Mouse (Mus musculus) left cerebral cortex, postnatal 4 days (tissue): Measurements from ENCODE around the gene Ugt1a2. TPM values are rescaled to one million over a fixed set of nuclear protein-coding genes. Genes with fewer than 3 reads are reported as not detected.
"Not testable (repeated sequence)": the region's sequence is repeated elsewhere in the genome, so short reads cannot be mapped to it uniquely, and the experiment has no call there.

Experiments used
- DNase-seq: peaks from one replicate; pipeline ENCODE4 v3.0.0-alpha.2; 2022
- intact Hi-C: fragments of 180-260 bp; cut with DNase I; formaldehyde crosslinking; loops from one replicate; pipeline ENCODE4 v1.15.1; 2025
- total RNA-seq, 2 experiments: library from RNA; stranded (reverse); gene quantifications; 2 replicates each; pipeline ENCODE4 v1.2.3; 2021

Gene Ugt1a2
- under 1 TPM in 1 of 2 experiments, not detected in 1; 0.38 TPM for total RNA-seq

GRCm38 (mm10) chr1:88200456-88200855 lies at the start of gene Ugt1a2:
Gene Ugt1a2 (plus strand): TSS chr1:88200601.
- intact Hi-C loops: no loop called here
- no peak for DNase-seq

- intact Hi-C loops: loop anchor here (10.0 kb wide), 1 partner anchor 126 kb away; no protein-coding TSS in a partner anchor
- no peak for DNase-seq
These were observed 42.0 kb upstream of the Ugt1a2 start for GRCm38 (mm10) chr1:88158430-88158829.

GRCm38 (mm10) chr1:88165711-88166110 lies 34.7 kb upstream of the Ugt1a2 start, which contains the start of gene Ugt1a5:
Gene Ugt1a5 (plus strand): TSS chr1:88166012.
- DNase-seq: no peak
- intact Hi-C loops: no loop called here

GRCm38 (mm10) chr1:88172190-88172589 lies 28.2 kb upstream of the Ugt1a2 start:
- DNase-seq, intact Hi-C loops: not testable (repeated sequence)

GRCm38 (mm10) chr1:88179657-88180056 lies 20.7 kb upstream of the Ugt1a2 start:
- no peak for DNase-seq
- intact Hi-C loops: no loop called here

GRCm38 (mm10) chr1:88186325-88186935 lies 14.0 kb upstream of the Ugt1a2 start:
- intact Hi-C loops: no loop called here
- no peak for DNase-seq

GRCm38 (mm10) chr1:88192136-88192535 lies 8.3 kb upstream of the Ugt1a2 start:
- no peak for DNase-seq
- intact Hi-C loops: no loop called here

- intact Hi-C loops: no loop called here
- DNase-seq: no peak
These were observed 4.7 kb upstream of the Ugt1a2 start for GRCm38 (mm10) chr1:88195687-88196086.

- DNase-seq: no peak
- intact Hi-C loops: no loop called here
These were observed 3.0 kb upstream of the Ugt1a2 start for GRCm38 (mm10) chr1:88197443-88197842.

GRCm38 (mm10) chr1:88199996-88200395 lies 405 bp upstream of the Ugt1a2 start:
- no peak for DNase-seq
- intact Hi-C loops: no loop called here

- intact Hi-C loops: no loop called here
- DNase-seq: peak; percentile 88
These were observed 5.0 kb downstream of the Ugt1a2 start, which contains the start of gene Dnajb3 for GRCm38 (mm10) chr1:88205294-88205922. Gene Dnajb3 (minus strand): TSS chr1:88205782.

GRCm38 (mm10) chr1:88206843-88207479 lies 6.6 kb downstream of the Ugt1a2 start:
- no peak for DNase-seq
- intact Hi-C loops: no loop called here

GRCm38 (mm10) chr1:88211812-88212211 lies 11.4 kb downstream of the Ugt1a2 start, which contains the start of gene Ugt1a1:
Gene Ugt1a1 (plus strand): TSS chr1:88211959.
- intact Hi-C loops: no loop called here
- DNase-seq: no peak

GRCm38 (mm10) chr1:88212341-88213045 lies 12.1 kb downstream of the Ugt1a2 start:
- no peak for DNase-seq
- intact Hi-C loops: no loop called here

GRCm38 (mm10) chr1:88213061-88213460 lies 12.7 kb downstream of the Ugt1a2 start:
- DNase-seq: no peak
- intact Hi-C loops: no loop called here

GRCm38 (mm10) chr1:88213766-88214461 lies 13.5 kb downstream of the Ugt1a2 start:
- DNase-seq: no peak
- intact Hi-C loops: no loop called here

GRCm38 (mm10) chr1:88214462-88214952 lies 14.1 kb downstream of the Ugt1a2 start:
- DNase-seq: no peak
- intact Hi-C loops: no loop called here

- intact Hi-C loops: no loop called here
- no peak for DNase-seq
These were observed 15.3 kb downstream of the Ugt1a2 start for GRCm38 (mm10) chr1:88215466-88216380.

GRCm38 (mm10) chr1:88216551-88216950 lies 16.1 kb downstream of the Ugt1a2 start:
- intact Hi-C loops: no loop called here
- no peak for DNase-seq
